Mouse (Mus musculus) thymus, postnatal 14 days (tissue): Measurements from ENCODE around the gene Hmgcs2.

Experiments used
- DNase-seq: peaks from one replicate; pipeline ENCODE4 v3.0.0; 2021

Hmgcs2 gene

DNA sequence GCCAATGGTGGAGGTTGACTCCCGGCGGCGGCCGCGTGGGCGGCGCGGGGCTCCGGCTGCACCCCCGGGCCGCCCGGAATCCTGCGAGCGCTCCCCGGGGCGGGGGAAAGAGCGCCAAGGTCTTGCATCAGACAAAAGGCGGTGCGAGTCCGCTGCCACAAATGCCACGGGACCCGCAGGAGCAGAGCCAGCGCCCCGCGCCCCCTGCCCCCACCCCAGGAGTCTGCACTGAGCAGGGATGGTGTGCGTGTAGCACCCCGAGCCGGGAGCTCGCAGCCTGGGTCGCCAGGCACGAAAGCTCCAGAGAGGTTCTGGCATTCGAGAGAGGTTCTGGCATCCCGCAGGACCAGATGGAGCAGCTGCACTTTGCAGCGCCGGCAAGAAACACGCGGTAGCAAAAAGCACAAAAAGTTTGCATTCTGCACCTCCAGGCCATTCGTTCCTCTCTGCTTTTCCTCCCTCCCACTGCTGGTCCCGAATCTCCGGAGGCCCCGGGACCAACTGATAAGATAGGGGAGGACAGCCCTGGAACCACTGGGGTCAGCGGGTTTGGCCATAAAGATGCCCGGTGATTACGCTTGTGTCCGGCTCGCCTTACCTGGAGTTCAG is 59.0 kb downstream of the Hmgcs2 start:
- DNase-seq, result peak; percentile 72

DNA sequence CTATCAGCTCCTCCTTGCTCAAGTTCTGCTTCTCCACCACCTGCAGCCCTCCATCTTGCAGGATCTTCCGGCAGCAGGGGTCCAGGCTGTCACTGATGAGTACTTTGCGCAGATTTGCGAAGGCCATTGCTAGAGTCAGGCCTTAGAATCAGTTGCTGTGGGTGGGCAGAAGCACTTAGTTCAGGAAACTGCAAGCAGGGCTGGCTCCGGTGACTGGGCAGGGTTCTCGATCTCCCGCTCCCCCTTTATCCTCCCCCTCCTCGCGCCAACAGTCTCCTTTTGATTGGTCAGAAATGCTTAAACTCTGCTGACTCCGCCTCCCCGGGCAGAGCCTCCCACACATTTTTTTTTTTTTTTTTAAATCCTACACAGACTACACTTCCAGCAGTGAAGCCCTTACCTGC is 59.5 kb downstream of the Hmgcs2 start, which contains the start of gene Phgdh:
TSS of gene Phgdh (minus strand) at position 285 of the 404 bp plus-strand sequence.
- peak; percentile 87 for DNase-seq

- DNase-seq, result no peak
Observed at GRCm38 (mm10) chr3:98340818-98341594, 60.8 kb downstream of the Hmgcs2 start.

- DNase-seq, result no peak
Observed at GRCm38 (mm10) chr3:98343235-98343634, 63.0 kb downstream of the Hmgcs2 start.

- DNase-seq, result peak; percentile 52
Observed at GRCm38 (mm10) chr3:98348106-98348505, 67.9 kb downstream of the Hmgcs2 start.

DNA sequence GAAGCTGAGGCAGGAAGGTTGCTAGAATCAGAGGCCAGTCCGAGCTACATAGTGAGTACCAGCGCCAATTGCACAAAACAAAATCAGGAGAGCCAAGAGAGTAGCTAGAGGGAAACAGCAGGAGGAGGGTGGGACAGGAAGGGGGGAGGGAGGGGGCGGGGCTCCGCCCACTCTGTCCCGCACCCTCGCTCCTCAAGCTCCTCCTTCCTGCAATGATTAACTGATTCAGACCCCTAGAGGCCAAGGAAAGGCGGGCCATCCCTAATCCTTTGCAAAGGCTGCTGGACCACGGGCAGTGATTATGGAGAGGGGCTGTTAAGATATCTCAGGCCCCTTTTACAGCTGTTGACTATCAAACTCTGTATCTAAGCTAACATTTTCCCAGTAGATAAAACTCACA is 68.5 kb downstream of the Hmgcs2 start:
- peak; percentile 40 for DNase-seq

- peak; percentile 74 for DNase-seq
Observed at GRCm38 (mm10) chr3:98353892-98354291, 73.7 kb downstream of the Hmgcs2 start.

DNA sequence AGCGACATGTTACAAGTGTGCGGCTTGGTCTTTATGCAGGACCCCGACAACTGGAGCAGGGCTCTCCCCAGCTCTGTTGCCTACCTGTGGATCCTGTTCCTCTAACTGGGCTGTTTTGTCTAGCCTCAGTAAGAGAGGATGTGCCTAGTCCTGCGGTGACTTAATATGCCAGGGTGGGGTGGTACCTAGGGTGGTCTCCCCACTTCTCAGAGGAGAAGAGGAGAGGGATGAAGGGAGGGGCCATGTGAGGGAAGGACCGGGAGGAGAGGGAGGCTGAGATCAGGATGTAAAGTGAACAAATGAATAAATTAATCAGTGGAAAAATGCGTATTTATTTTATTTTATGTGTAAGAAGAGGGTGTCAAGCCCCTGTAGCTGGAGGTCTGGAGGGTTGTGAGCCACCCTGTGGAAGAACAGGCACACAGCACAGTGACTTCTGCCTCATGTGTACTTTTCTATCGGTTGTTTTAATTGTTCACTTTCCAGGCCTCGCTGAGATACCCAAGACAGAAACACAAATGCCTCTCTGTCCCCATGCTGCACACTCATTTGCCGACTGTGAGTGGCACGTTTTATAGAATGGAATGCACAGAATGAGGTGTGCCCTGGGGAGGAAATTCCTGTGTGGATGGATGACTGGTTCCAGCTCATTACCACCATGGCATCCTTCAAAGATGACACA is 75.2 kb downstream of the Hmgcs2 start:
- DNase-seq, result no peak

- DNase-seq, result no peak
Observed at GRCm38 (mm10) chr3:98356026-98356365, 75.8 kb downstream of the Hmgcs2 start.

DNA sequence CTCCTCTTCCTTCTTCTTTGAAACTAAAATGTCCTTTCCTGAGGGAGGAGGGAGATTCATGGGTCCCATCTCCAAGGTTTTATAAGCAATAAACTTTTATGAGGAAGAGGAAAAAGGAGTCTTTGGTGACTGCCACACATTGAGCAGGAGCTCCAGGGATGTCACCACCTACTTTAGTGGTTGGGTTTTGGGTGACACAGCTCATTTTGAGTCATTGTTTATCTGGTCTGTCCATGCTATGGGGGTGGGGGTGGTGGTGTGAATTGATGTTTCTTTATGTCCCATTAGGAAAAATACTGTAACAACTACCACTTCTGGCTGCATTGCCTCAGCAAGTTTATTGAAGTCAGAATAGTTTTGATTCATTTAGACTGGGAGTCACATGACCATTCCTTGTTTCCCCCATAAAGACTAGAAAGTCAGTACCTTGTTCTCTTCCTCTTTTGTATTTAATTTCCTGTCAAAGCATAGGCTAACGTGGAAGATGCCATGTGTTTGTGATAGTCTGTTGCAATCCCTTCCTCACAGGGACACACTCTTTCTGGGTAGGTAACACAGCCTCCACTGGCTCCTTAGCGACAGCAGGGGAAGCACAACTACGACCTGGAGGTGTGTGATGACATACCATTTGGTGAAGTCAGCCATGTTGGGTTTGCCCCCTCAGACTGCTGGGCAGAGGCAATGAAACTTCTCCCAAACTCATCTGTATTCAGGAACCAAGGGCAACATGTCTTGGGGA is 76.6 kb downstream of the Hmgcs2 start:
- DNase-seq, result no peak
